Mouse (Mus musculus) C2C12 (cell line): ENCODE results near the gene Bpifa6.

Experiments used
- CTCF ChIP-seq: IDR thresholded peaks from one replicate; pipeline ENCODE4 v1.5.1; 2011; ENCODE audit not compliant: control insufficient read depth, insufficient read depth, insufficient read length
- MYOD1 ChIP-seq: IDR thresholded peaks from one replicate; pipeline ENCODE4 v1.6.1; 2011; ENCODE audit warnings: low read depth; ENCODE audit not compliant: control insufficient read depth, insufficient read length
- USF1 ChIP-seq: IDR thresholded peaks from one replicate; pipeline ENCODE4 v1.6.1; 2011; ENCODE audit warnings: low read depth, mild to moderate bottlenecking, control low read depth, moderate library complexity

DNA sequence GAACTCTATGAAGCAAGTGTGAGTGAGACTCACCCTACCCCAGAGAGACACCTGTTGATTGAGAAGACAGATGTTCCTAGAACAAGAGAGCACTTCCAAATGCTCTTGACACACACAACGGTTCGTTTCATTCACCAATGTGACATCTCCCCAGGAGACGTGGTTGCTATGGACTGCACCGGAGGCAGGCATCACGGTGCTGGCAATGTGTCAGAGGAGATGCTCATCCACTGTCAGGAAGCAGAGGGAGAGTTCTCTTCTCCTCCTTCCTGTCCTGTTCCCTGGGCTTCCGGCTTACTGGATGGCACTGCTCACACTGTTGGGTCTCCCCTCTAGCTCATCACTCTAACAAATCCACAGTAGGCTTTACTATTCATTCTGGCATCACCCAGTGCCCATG lies 41.4 kb upstream of the Bpifa6 start:
- TF ChIP-seq CTCF (no peak), USF1 (no peak), MYOD1 (no peak)
